Mouse (Mus musculus): ENCODE data around the gene Snx9. TPM values are rescaled to one million over a fixed set of nuclear protein-coding genes. Genes with fewer than 3 reads are reported as not detected.
A peak's percentile ranks its signal among the peaks of the same experiment; 100 is the strongest.

The Snx9 gene
- total and polyA plus RNA-seq, 2 experiments from 2014 or later, result 5.6 to 8.7 TPM

DNA sequence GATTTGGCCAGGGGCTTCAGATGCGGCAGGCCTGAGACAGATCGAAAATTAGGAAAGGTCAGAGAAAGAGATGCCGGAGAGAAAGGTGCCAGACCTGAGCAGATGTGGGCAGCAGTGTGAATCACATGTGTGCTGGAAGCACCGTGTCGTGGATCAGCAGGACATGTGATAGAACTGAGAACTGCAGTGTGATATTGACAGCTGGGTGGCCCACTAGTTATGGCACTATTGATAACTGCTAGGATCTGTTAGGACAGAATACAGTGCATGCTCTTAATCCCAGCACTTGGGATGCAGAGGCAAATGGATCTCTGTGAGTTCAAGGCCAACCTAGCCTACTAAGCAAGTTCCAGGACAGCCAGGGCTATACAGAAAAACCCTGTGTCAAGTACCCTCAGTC lies 10.3 kb upstream of the Snx9 start:
- Histone ChIP-seq H3K4me2 (ENCODE audit: low read depth) (no peak overlapping the region), H3K27ac (ENCODE audit: low read depth, low read length) (no peak overlapping the region), H3K36me3 (ENCODE audit: insufficient read depth) (no peaks in the 10 kb centered on the region), H3K4me3 (ENCODE audit: low read depth, low read length) (no peak overlapping the region), H3K9me3 (ENCODE audit: low read length) (no peaks in the 10 kb centered on the region), H3K4me1 (ENCODE audit: insufficient read depth) (0 out of 2 replicates have a peak, but pooled peaks cover 3% of the 10 kb centered on the region), H3K9ac (no peak overlapping the region), H3K27me3 (ENCODE audit: insufficient read depth, low read length) (no peaks in the 10 kb centered on the region)
- no peak for TF ChIP-seq CTCF (IDR thresholded peaks at IDR 0.05; ENCODE audit: low read depth)
- no peak for DNase-seq
- WGBS, result 94% methylated on average over 5 of the region's 5 CpGs
- ATAC-seq, result no peak

DNA sequence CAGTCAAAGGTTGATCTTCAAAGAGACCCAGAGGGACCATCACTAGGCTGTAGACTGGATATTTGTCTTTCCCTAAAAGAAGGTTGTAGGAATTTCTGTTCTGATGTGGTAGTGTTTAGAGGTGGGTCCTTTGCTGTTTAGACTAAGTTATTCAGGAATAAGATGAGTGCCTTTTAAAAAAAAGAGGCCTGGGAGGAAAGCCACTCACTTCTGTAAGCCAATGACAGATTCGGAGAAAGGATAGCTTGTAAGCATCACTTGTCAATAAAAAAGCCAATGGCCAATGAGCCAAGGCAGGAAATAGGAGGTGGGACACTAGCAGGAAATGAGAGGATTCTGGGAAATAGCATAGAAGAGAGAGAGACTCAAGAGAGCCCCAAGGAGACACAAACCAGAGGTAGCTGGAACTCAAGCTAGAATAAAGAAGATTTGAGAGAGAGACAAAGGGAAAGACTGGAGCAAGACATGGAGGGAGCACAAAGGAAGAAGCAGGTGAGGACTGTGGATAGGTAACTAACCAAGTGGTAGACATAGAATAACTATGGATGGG lies 9.8 kb upstream of the Snx9 start:
- Histone ChIP-seq H3K27ac (ENCODE audit: low read depth, low read length) (no peak overlapping the region), H3K4me3 (ENCODE audit: low read depth, low read length) (no peak overlapping the region), H3K4me2 (ENCODE audit: low read depth) (no peak overlapping the region), H3K36me3 (ENCODE audit: insufficient read depth) (no peaks in the 10 kb centered on the region), H3K4me1 (ENCODE audit: insufficient read depth) (0 out of 2 replicates have a peak, but pooled peaks cover 3% of the 10 kb centered on the region), H3K9ac (no peak overlapping the region), H3K27me3 (ENCODE audit: insufficient read depth, low read length) (no peaks in the 10 kb centered on the region), H3K9me3 (ENCODE audit: low read length) (no peaks in the 10 kb centered on the region)
- DNase-seq (no peak), ATAC-seq (no peak)
- TF ChIP-seq CTCF (IDR thresholded peaks at IDR 0.05; ENCODE audit: low read depth), result no peak
- 86% methylated on average over 1 of the region's 1 CpGs for WGBS

DNA sequence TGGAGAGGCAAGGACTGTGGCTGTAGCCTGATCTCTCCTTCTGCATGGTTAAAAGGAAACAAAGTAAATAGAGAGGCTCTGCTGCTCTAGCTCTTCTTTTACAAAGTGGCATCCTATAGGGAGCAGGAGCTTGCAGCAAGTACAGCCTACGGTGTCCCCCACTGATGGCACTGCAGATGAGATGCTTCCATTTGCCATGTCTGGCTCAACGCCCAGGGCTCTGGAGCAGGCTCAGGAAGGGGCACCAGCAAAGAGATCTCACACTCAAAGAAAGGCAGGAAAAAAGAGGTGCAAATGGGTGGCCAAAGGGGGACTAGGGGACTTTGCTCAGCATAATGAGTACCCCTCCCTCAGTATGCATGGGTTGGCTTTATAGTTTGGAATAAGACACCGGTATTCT lies 7.0 kb upstream of the Snx9 start:
- no peak for TF ChIP-seq CTCF (IDR thresholded peaks at IDR 0.05; ENCODE audit: low read depth)
- DNase-seq, result no peak
- WGBS, result 79% methylated on average over 3 of the region's 3 CpGs
- Histone ChIP-seq H3K4me1 (ENCODE audit: insufficient read depth) (no peaks in the 10 kb centered on the region), H3K27me3 (ENCODE audit: insufficient read depth, low read length) (no peaks in the 10 kb centered on the region), H3K4me2 (ENCODE audit: low read depth) (no peak overlapping the region), H3K9me3 (ENCODE audit: low read length) (no peaks in the 10 kb centered on the region), H3K9ac (no peak overlapping the region), H3K4me3 (ENCODE audit: low read depth, low read length) (no peak overlapping the region), H3K27ac (ENCODE audit: low read depth, low read length) (no peak overlapping the region), H3K36me3 (ENCODE audit: insufficient read depth) (no peaks in the 10 kb centered on the region)
- ATAC-seq, result no peak

- H3K27ac ChIP-seq (ENCODE audit: low read depth, low read length), result no peak overlapping the region
- H3K27me3 ChIP-seq (ENCODE audit: insufficient read depth, low read length), result no peaks in the 10 kb centered on the region
- DNase-seq (no peak), ATAC-seq (no peak)
- no peak for TF ChIP-seq CTCF (IDR thresholded peaks at IDR 0.05; ENCODE audit: low read depth)
- H3K4me1 ChIP-seq (ENCODE audit: insufficient read depth), result no peaks in the 10 kb centered on the region
- H3K9me3 ChIP-seq (ENCODE audit: low read length), result no peaks in the 10 kb centered on the region
- no peak overlapping the region for H3K4me3 ChIP-seq (ENCODE audit: low read depth, low read length)
- H3K36me3 ChIP-seq (ENCODE audit: insufficient read depth), result no peaks in the 10 kb centered on the region
- no peak overlapping the region for H3K4me2 ChIP-seq (ENCODE audit: low read depth)
- WGBS, result 93% methylated on average over 3 of the region's 3 CpGs
- no peak overlapping the region for H3K9ac ChIP-seq
These were observed 6.3 kb upstream of the Snx9 start for GRCm38 (mm10) chr17:5834798-5835328.

DNA sequence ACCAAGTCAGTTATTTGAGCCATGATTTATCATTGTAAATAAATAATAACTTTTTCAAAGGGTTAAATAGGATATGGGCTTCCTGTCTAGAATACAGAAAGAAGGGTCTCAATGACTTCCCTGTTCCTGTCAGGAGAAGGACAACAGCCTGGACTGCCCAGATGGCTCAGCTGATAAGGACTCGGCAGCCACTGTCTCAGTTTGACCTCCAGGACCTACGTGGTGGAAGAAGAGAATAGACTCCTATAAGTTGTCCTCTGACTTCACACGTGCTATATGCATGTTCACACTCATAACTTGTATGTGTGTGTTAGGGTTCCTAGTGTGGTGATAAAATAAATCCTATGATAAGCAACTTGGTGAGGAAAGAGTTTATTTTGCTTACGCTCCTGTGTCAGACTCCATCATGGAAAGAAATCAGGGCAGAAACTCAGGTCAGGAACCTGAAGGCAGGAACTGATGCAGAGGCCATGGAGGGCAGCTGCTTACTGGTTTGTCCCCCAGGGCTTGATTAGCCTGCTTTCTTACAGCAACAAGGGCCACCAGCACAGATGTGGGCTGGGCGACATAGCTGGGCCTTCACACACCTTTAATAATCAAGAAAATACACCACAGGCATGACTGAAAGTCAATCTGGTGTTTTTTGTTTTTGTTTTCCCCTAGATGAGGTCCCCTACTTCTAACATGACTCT lies 1.4 kb upstream of the Snx9 start:
- Histone ChIP-seq H3K9ac (no peak overlapping the region), H3K9me3 (ENCODE audit: low read length) (no peaks in the 10 kb centered on the region), H3K27ac (ENCODE audit: low read depth, low read length) (no peak overlapping the region), H3K27me3 (ENCODE audit: insufficient read depth, low read length) (no peaks in the 10 kb centered on the region), H3K4me2 (ENCODE audit: low read depth) (no peak overlapping the region), H3K4me1 (ENCODE audit: insufficient read depth) (no peaks in the 10 kb centered on the region), H3K36me3 (ENCODE audit: insufficient read depth) (no peaks in the 10 kb centered on the region), H3K4me3 (ENCODE audit: low read depth, low read length) (no peak overlapping the region)
- ATAC-seq, result no peak
- WGBS, result 92% methylated on average over 5 of the region's 5 CpGs
- TF ChIP-seq CTCF (IDR thresholded peaks at IDR 0.05; ENCODE audit: low read depth), result no peak
- no peak for DNase-seq

DNA sequence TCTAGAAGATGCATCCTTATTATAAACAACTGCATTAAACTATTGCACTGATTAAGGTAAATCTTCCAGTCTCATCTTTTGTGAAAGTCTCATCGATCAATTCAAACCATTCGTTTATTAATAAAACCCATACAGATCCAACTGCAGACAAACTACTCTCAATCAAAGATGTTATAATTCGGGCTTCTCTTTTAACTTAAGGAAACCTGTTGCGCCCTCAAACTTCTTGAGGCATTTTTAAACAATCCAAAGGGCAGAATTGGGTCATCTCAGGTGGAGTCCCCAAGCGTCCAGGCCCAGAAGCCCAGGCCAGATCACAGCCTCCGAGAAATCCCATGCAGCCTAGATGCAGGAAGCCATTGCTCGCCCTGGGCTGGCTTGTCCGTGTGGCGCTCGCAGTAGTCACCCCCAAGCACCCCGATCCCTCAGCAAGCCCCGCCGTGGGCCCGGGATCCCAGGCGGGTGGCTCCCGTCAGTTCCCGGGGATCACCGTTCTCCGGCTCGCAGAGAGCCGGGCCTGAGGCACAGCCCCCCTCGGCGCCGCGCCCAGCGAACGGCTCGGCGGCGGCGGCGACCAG lies 490 bp upstream of the Snx9 start:
- Histone ChIP-seq H3K27me3 (ENCODE audit: insufficient read depth, low read length) (no peaks in the 10 kb centered on the region), H3K9me3 (ENCODE audit: low read length) (no peaks in the 10 kb centered on the region), H3K4me1 (ENCODE audit: insufficient read depth) (no peaks in the 10 kb centered on the region), H3K9ac (peak overlapping the region; percentile 80), H3K27ac (ENCODE audit: low read depth, low read length) (peak overlapping the region; percentile 87), H3K4me2 (ENCODE audit: low read depth) (peak overlapping the region; percentile 84), H3K36me3 (ENCODE audit: insufficient read depth) (no peaks in the 10 kb centered on the region), H3K4me3 (ENCODE audit: low read depth, low read length) (peak overlapping the region; percentile 78)
- ATAC-seq (no peak; the same call in 1 of the 2 replicates), DNase-seq (peak; percentile 57)
- 11% methylated on average over 32 of the region's 32 CpGs for WGBS
- no peak for TF ChIP-seq CTCF (IDR thresholded peaks at IDR 0.05; ENCODE audit: low read depth)

DNA sequence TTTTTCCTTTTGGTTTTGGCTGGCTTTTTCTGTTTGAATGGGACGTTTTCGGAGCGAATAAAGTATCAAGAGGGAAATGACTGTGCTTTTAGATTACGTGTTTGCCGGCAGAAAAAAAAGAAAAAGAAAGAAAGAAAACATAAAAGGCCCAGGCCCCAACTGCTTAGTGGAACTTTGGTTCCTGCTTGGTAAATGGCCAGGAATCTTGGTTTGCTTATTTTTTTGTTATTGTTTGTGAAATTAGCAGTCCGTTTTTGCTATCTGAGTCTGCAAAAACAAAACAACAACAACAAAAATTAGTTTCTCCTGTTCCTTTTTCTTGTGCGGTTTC lies 779 bp downstream of the Snx9 start:
- Histone ChIP-seq H3K9me3 (ENCODE audit: low read length) (no peaks in the 10 kb centered on the region), H3K9ac (peak overlapping the region; percentile 80), H3K4me1 (ENCODE audit: insufficient read depth) (no peaks in the 10 kb centered on the region), H3K4me3 (ENCODE audit: low read depth, low read length) (peak overlapping the region; percentile 78), H3K27ac (ENCODE audit: low read depth, low read length) (peak overlapping the region; percentile 87; the same call in 1 of the 2 replicates), H3K4me2 (ENCODE audit: low read depth) (peak overlapping the region; percentile 84), H3K36me3 (ENCODE audit: insufficient read depth) (no peaks in the 10 kb centered on the region), H3K27me3 (ENCODE audit: insufficient read depth, low read length) (no peaks in the 10 kb centered on the region)
- 0% methylated on average over 7 of the region's 7 CpGs for WGBS
- no peak for TF ChIP-seq CTCF (IDR thresholded peaks at IDR 0.05; ENCODE audit: low read depth)
- DNase-seq (no peak), ATAC-seq (no peak)

Data from forebrain, postnatal 0 days (tissue).